Mouse (Mus musculus): ENCODE measurements around the gene Rptor.

Gene Rptor

DNA sequence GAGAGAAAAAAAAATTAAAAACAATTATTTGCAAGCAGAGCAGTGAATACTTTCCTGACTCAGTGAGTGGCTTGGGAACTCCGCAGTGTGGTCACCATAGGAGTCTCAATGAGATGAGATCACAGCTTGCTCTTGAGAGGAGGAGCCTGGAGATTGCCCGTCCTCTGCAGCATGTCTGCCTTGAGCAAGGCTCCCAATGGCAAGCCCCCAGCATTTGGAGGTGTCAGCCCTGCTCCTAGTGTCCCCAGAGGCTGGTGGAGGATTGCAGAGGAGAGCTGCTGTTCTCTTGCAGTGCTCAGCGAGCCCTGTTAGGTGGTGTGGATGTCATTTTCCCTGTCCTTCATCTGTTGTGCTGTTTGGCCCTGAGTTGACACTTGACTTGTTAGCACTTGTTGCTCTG is 56.6 kb downstream of the Rptor start:
- no peak for DNase-seq

DNA sequence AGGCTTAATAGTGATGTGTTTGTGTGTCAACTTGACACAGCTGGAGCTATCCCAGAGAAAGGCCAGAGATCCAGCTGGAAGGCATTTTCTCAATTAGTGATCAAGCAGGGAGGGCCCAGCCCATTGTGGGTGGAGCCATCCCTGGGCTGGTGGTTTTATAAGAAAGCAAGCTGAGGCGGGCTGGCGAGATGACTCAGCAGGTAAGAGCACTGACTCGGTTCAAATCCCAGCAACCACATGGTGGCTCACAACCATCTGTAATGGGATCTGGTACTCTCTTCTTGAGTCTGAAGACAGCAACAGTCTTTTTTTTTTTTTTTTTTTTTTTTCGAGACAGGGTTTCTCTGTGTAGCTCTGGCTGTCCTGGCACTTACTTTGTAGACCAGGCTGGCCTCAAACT is 58.8 kb downstream of the Rptor start:
- peak in 1 of 2 experiments; percentile 49 for DNase-seq

DNA sequence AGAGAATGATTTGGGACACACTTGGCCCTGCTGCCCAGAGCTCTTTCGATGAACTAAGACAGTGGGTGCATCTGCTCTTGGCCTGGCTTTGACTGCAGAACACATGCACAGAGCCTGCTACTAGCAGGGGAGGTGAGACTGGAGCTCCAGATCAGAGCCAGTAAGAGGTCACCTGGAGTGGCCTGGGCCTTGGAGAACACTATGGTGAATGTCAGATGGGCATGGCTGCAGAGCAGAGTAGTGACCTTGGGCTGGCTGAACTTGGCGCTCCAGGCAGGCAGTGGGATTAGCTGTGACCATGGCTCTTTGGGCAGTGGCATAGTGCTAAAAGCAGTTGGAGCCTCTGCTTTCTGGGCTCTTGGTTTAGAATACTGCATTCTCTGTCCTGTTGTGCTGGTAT is 61.2 kb downstream of the Rptor start:
- DNase-seq: no peak

DNA sequence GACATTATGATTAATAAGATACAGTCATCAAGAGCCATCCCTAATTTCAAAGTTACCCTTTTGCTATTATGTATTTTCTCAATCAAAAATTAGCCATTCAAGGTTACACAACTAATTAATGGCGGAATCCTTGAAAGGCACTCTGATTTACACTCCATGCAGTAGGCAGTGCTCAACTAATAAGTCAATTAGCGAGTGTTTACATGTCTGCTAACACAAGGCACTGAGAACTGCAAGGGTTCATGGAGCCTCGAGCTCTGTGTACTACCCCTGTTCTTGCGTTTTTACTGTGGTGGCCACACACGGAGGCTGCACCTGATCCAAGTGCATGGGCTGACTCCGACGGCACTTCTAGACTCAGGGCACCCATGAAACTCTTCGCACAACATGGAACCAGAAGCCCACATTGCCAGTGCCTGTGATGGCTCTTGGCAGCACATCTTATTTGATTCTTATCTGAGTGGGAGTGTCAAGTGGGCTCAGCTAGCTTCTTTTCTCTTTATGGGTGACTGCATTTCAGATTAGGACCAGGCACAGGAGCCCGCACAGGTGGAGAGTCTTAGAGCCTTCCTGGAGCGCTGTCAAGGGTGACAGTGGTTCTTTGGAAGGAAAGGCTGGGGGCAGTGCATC is 62.1 kb downstream of the Rptor start:
- DNase-seq: no peak

DNA sequence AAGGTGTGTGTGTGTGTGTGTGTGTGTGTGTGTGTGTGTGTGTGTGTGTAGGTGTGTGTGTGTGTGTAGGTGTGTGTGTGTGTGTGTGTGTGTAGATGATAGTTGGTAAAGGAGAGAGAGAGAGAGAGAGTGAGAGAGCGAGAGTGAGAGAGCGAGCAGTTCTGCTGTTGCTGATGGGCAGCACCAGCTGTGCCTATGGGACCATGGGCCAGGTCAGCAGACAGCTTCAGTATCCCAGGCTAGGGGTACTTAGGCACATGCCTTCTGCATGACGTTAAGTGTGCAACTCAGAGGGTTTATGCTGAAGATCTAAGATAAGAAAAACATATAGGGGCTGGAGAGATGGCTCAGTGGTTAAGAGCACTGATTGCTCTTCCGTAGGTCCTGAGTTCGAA is 62.6 kb downstream of the Rptor start:
- DNase-seq: no peak

DNA sequence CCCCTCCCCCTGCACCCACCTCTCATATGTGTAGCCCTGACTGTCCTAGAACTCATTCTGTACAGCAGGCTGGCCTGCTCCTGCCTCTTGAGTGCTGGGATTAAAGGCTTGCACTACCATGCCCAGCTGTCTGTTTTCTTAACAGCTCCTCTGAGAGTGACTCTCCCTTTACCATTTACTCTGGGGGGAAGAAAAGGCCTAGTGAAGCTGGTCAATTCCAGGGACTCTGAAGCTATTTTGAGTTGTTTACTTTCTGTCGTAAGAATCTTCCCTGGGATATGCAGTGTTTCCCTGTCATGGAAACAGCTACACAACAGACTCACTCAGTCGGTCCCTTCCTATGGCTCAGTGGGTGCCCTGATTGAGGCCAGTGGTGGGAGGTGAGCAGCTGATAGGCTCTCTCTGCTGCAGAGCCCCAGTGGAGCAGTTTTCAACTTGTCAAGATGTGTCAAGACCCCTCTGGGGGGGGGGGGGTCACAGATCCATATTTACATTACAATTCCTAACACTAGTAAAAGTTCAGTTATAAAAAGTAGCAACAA is 63.9 kb downstream of the Rptor start:
- peak in 1 of 2 experiments; percentile 35 for DNase-seq

DNA sequence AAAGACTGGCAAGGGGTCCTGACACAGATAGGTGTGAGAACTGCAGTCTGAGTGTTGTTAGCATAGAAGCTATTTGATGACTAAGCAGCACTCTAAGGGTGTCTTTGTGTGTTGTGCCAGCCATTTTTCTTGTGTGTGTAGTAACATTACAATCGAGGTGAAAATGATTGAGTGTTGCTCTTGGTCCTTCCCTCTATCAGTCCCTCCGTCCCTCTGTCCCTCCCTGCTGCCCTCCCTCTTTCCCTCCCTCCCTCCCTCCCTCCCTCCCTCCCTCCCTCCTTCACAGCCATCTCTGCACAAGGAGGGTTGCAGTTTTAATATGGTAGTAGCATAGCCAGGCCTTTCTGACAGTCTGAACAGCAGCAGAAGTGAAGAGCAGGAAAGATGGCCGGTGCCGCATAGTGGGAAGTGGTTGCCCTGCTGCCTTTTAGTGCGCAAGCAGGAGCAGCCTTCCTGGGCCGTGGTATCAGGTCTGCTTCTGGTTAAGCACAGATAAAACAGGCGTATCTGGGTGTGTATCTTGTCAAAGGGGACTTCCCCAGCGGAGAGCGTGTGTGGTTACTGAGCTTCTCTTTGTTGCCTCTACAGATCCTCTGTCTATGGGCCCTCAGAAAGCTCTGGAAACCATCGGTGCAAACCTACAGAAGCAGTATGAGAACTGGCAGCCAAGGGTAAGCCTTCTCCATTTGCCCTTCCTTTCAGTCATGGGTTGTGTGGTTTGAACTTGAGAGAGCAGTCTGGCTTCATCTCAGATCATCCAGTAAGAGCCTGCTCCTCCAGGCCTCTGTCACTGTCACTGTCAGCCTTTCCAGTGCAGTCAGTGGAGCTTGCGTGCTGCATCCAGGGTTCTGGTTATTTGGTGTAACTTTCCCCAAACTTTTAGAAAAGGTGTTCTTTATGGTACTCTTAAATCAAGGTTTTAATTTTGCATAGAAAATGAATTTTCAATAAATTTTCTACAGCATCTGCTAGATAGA is 68.3 kb downstream of the Rptor start:
- peak; percentile 18 to 43 for DNase-seq

DNA sequence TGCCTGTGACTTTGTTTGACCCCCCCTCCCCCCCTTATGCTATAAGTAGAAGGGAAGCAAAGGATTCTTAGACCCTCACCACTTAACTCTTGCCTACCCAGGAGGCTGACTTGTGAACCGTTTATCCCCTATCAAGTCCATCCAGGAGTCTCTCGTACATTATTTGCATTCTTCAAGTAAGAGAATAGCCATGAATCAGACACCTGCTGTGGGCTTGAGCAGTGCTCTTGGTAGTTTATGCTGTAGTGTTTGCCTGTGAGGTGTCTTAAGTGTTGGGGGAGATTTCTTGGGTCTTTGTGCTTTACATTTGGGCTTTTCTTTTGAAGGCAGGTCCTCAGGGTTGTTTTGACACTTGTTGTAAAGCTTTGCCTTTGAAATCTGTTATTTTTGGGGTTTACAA is 69.3 kb downstream of the Rptor start:
- no peak for DNase-seq

DNA sequence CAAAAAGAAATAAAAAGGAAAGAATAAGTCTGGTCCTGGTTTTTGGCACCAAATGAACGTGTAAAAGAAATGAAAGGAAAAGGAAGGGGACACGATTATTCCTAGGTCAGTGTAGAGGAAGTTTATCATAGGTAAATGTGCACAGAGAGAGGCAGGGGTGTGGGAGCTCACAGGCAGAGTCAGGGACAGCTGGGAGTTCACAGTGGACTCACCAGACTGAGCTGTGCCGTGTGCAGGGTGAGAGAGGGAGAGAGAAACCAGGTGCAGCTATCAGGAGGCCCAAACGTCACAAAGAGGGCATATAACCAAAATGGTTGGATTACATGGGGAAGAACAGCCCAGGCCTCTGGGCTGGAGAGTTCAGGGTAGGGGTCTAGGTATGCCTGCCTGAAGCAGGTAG is 70.1 kb downstream of the Rptor start:
- DNase-seq: no peak

DNA sequence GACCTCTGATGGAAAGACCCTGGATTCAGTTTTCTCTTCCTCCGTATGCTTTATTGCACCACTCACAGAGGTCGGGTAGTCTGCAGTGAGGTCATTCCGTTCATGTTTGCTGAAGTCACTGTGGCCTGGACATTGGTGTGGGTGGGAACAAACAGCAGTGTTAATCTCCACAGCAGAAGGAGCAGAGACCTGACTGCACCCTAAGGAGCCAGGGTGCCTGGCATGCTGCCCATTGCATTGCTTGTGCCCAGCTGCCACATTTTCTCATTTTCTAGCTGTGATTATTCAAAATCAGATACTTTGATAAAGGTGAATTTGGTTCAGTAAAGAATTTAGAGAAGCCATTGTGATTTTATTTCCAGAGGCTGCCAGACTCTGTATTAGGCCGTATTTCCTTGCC is 72.1 kb downstream of the Rptor start:
- DNase-seq: no peak

DNA sequence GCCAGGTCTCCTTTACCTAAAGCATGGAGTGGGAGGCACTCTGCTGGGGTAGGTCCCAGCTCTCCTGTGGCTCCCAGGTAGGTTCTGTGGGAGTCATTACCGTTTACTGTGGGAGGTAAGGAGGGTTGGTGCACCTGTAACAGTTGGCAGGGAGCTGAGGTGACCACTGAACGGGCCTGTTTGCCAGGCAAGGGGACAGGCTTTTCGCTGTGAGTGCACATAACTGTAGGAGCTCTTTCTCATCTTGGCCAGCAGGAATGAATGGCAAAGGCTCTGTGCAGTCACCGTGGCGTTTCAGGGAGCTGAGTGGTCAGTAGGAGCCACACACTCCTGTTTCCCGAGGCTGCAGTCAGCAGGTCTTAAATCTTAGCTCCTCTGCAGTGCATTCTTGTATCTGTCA is 72.8 kb downstream of the Rptor start:
- no peak for DNase-seq

DNA sequence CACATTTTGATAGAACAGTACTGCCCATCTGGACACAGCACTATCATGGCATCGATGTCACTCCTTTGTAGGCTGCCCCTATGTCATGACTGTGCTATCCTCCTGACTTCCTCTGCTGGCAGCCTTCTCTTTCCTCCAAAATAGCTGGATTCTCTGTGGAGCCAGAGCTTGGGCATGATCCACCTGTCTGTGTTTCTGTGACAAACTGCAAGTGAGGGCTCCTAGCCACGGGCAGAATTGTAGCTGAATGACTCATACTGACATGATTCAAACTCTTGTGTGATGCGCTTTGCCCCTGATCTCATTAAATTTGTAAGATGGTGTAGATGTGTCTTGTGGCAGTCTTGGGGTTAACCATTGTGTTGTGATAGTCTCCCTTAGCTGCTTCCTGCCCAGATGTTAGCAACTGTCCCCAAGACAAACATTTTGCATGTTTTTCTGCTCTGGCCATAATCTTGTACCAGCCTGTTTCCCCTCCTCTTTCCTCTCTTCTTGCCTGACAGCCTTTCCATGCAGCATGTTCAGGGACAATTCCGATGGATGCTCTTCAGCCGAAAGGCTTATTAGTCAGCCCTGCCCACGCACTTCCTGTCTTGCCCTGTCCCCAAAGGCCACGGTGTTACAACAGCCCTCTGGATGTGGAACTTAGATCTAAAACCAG is 74.2 kb downstream of the Rptor start:
- DNase-seq: peak; percentile 36 to 54

DNA sequence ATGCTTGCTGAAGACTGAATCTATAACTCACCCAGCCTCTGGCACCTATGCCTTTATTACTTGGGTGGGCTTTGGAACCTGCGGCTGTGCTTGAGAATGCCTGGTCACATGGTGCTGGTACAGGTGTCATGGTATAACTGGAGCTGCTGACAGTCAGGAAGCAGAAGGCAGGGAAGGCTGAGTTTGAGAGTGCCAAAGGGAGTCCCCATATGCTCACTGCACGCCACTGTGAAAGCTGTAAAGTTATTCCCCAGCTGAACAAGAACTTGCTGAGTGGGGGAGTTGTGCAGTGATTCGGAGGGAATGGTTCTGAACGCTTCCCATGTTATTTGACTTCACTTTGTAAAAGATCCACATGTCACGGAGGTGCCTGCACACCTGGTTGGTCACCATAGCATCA is 75.7 kb downstream of the Rptor start:
- no peak for DNase-seq

DNA sequence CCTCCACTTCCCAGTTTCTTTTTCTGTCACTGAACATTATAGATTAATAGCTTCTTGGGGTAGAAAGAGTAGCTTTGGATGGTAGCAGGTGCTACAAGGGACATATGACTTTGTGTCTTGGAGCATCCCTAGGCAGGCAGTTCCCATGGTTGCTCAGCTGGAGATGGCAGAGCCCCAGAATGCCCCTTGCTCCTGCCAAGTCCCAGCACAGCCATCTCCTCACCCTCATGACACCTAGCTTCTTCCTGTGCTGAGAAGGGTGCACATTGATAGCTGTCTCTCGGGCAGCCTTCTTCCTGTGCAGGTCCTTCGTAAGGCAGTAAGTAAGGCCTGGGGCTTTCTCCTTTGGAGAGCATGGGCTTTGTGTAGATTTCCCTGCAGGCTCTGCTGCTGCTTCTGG is 78.0 kb downstream of the Rptor start:
- DNase-seq: no peak

DNA sequence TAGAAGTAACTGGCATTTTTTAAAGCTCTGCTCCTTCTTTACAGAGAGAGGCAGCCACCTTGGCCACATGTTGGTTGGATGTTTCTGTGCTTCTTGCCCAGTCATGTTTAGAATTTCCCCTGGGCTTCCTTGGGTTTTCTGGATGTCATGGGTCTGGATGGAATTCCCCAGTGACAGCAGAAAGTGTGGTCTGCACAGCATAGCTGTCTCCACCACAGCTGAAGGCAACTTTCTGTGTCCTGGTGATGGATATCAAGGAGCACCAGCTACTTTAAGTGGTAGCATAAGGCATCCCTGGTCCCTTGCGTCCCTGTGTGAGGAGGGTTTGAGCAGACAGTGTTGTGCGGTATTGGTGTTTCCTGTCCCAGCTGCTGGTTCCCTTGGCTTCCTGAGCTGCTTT is 79.6 kb downstream of the Rptor start:
- no peak for DNase-seq

DNA sequence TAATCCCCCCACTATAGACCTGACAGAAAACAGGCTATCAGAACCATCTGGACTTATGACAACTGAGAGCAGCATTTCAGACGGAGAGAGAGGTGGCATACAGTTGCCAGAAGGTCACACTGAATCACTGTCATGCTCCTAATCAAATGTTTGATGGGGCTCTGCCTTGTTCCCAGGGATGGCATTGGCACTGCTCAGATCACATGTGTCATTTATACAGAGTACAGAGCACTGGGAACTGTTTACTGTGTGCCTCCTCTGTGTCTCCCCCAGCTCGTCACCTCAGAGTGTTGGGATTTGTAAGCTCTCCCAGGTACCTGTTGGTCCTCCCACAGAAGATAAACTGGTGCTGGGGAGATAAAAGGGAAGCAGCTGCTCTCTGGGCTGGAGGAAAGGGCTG is 81.1 kb downstream of the Rptor start:
- DNase-seq: no peak

DNA sequence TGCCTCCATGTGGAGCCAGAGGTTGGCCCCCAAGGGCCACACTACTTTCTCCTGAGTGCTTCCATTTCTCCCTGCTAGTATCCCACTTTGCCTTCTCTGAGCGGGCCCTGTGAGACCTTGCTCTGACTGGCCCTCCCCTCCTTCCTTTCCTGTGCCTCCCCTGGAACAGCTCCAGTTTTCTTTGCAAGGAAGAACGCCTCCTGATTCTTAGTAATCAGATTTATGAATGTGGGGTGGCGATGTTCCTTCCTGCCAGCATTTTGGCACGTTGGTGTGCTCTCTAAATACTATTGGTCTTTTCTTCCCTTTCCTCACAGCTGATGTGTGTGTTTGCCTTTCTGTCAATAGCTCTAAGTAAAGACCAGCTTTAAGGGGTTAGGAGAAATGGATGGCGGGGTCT is 82.8 kb downstream of the Rptor start:
- DNase-seq: peak; percentile 45 to 47

DNA sequence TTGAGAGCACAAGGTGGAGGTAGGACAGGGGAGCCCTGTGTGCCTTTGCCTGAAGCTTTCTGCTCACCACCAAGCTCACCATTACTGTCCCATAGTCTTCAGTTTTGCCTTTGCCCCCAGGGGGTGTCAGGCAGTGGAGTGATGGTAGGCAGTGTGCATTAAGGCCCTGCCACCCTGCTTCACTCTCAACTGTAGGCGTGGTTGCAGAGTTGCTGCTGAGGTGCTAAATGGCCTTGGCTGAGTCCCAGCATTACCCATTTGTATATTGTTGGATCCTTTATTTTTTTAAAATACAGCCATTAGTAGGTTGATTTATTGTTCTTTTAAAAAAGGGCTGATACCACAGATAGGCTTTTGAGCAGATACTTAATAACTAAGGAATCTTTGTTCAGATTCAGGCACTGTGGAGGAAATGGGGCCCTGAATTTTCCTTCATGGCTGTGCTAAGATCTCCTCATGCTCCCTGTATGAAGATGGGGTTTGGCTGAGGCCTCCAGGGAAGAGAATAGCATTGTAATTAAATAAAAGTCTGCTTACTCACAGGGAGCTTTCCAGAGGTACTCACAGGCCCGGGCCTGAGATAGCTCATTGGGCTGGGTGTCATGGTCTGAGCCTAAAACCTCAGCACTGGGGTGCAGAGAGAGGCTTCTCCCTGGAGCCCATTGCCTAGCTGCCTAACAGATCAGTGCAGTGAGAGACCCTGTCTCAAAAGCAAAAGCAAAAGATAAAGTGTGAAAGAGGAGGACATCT is 83.4 kb downstream of the Rptor start:
- DNase-seq: no peak

DNA sequence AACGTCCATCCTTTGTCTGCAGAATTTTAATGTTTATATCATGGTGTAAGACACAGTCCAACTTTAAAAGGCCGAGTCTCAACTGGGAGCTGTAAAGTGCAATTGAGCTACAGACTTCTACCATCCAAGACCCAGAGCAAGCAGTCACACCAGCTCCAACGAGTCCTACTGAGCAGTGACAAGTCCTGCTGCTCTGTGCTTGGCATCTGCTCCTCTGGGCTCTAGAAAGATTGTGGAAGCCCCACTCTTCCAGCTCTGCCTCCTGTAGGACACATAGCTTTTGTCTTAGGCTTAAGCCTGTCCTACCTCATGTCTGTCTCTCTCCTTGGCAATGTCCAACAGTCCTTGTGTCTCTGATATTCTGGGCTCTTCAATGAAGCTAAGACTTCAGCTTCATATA is 84.6 kb downstream of the Rptor start:
- no peak for DNase-seq

DNA sequence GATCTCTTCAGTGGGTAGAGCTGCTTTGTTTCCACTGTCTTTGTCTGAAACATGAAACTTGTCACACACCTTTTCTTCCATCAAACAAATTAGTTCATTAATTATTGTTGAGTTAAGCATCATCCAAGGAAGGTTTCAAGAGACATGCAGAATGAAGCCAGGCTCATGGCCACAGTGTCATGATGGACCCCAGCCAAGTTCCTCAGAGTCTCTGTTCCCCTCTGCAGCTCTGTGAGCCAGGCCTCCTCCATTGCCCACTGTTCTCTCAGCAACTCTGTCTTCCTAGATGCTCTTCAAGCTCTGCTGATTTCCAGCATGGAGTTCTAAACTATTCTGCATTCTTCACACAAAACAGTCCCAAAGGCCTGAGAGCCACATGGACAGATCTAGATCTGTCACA is 85.3 kb downstream of the Rptor start:
- peak in 1 of 2 experiments; percentile 37 for DNase-seq

DNA sequence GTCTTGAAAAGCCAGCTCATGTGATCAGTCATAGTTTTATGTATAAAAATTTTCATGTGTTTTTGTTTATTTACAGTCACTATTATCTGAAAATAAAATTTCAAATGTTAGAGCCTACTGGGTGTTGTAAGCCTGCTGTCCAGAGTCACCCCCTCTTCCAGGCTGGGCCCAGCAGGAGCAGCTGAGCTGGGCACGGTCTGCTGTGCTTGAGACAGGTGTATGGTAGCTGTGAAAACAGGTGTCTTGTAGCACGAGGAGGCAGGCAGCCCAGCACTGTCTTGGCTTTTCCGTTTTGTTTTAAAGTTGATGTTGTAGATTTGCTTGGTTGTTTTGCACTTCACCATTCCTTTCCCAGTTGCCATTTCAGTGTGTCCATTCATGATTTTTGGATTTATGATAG is 87.2 kb downstream of the Rptor start:
- DNase-seq: no peak

DNA sequence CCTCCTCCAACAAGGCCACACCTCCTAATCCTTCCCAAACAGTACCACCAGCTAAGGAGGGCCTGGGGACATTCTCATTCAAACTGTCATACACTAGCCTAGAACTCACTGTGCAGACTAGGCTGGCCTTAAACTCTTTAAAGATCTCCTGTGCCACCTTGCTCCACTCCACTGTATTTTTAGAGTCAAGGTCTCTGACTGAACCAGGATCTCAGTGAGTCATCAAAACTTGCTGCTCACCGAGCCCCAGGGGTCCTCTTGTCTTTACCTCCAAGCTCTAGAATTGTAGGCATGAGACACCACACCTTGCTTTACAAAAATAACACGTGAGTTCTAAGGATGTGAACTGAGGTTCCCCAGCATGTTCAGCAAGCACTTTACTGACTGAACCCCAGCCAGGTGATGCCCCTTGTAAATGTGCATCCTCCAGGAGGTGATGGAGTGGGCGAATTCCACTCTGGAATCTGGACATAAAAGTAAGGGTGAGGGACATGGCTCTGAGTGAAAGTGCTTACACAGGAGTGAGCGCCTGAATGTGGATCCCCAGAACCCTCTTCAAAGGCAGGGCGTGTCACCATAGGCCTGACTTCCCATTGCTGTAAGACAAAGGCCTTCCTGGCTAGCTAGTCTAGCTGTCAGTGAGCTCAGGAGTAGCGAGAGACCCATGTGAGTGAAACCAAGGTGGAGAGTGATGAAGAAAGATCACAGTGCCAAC is 89.6 kb downstream of the Rptor start:
- DNase-seq: no peak
